Mouse (Mus musculus): ENCODE results near the gene Gm7257.

GRCm38 (mm10) chr9:36435051-36435764, 3.5 kb downstream of the Gm7257 start:
- TF ChIP-seq CTCF (IDR thresholded peaks at IDR 0.05; ENCODE audit: extremely low read depth, insufficient read length, insufficient replicate concordance, low read depth, low read length) (no peak), POLR2A (IDR thresholded peaks at IDR 0.05; ENCODE audit: low read depth, low read length) (no peak)

Measured in small intestine, adult 2 months (tissue).